Mouse (Mus musculus): ENCODE results near the gene Scly.

GRCm38 (mm10) chr1:91352277-91352676, 54.1 kb downstream of the Scly start:
- TF ChIP-seq CTCF (IDR thresholded peaks at IDR 0.05; ENCODE audit: extremely low read depth, insufficient read depth, low read length) (no peak), POLR2A (IDR thresholded peaks at IDR 0.05; ENCODE audit: extremely low read depth, insufficient read depth, low read length) (no peak)
